Mouse (Mus musculus): ENCODE results near the gene Nfasc.

GRCm38 (mm10) chr1:132562337-132562795 lies 179.2 kb downstream of the Nfasc start:
- TF ChIP-seq TAL1 (IDR thresholded peaks at IDR 0.05; ENCODE audit: low read length) (no peak), GATA1 (IDR thresholded peaks at IDR 0.05; ENCODE audit: low read length) (no peak)

All from erythroblast, embryonic 14.5 days (primary cell).